Mouse (Mus musculus) common myeloid progenitor, adult 5-6 weeks (primary cell): ENCODE data around the gene Jun. TPM values are rescaled to one million over a fixed set of nuclear protein-coding genes. Genes with fewer than 3 reads are reported as not detected.

ENCODE experiments used
- total RNA-seq: library from RNA; stranded (forward); fragments of 200-1000, 187-1606 nt; gene quantifications from 2 replicates; pipeline ENCODE4 v1.2.3, GENCODE M21; 2017

The Jun gene
- total RNA-seq, 1 experiment from 2014 or later: 381 TPM

Other genes starting within 250 kb of the Jun start
- gene Eqtn, start 123.4 kb downstream of the Jun start, total RNA-seq: not detected in 2 replicates
- gene Mysm1, start 73.1 kb downstream of the Jun start, total RNA-seq: 50.8 and 53.1 TPM in 2 replicates